ENCODE assay signal across 9 mouse cellular contexts in genomic region chr19:40437651-40438068, GRCm38 (mm10).
DNase-seq lines count a peak whose midpoint lies in the region; ATAC-seq lines count a peak whose summit lies in the region.
"Had no signal": no experiment of that assay in that cellular context is flagged by ENCODE, and none has a peak within 500 bp of the region (broad histone marks: within the 10 kb centered on the region; RNA-seq: fewer than 3 reads in every experiment).

No protein-coding gene starts in this region.

- ATAC-seq in neural tube, embryonic 13.5 days (ENCODE audit: low read depth), result no peak
- 0 out of 2 replicates have a peak, but pooled peaks have one; percentile 6 for ATAC-seq in midbrain, embryonic 16.5 days

- H3K9ac ChIP-seq in neural tube, embryonic 13.5 days, result no peak overlapping the region
- H3K9ac ChIP-seq in midbrain, embryonic 16.5 days (ENCODE audit: low read depth, low read length), result no peak overlapping the region; the same call in 1 of the 2 replicates

- peaks cover 44% of the 10 kb centered on the region for H3K4me1 ChIP-seq in neural tube, embryonic 13.5 days (replicated peaks)
- peaks cover 22% of the 10 kb centered on the region for H3K4me1 ChIP-seq in midbrain, embryonic 16.5 days (ENCODE audit: control insufficient read depth, insufficient read depth, low read length)

- H3K27ac ChIP-seq in neural tube, embryonic 13.5 days (replicated peaks), result peak overlapping the region; percentile 46; the same call in 1 of the 2 replicates
- peak overlapping the region; percentile 8 for H3K27ac ChIP-seq in midbrain, embryonic 16.5 days (ENCODE audit: low read length)

- 0 out of 2 replicates have a peak, but pooled peaks cover 2% of the 10 kb centered on the region for H3K36me3 ChIP-seq in neural tube, embryonic 13.5 days
- H3K36me3 ChIP-seq in midbrain, embryonic 16.5 days (ENCODE audit: control insufficient read depth, insufficient read depth, low read length), result no peaks in the 10 kb centered on the region

- WGBS in neural tube, embryonic 13.5 days, result 68% methylated on average over 9 of the region's 9 CpGs
- 61% methylated on average over 9 of the region's 9 CpGs for WGBS in midbrain, embryonic 16.5 days

- H3K4me3 ChIP-seq in neural tube, embryonic 13.5 days, result no peak overlapping the region
- no peak overlapping the region for H3K4me3 ChIP-seq in midbrain, embryonic 16.5 days (ENCODE audit: low read depth, low read length)

- H3K9me3 ChIP-seq in neural tube, embryonic 13.5 days, result no peaks in the 10 kb centered on the region
- no peaks in the 10 kb centered on the region; the same call in 1 of the 2 replicates for H3K9me3 ChIP-seq in midbrain, embryonic 16.5 days (replicated peaks; ENCODE audit: control insufficient read depth, low read length, poor library complexity, severe bottlenecking)

- no peak overlapping the region for H3K4me2 ChIP-seq in neural tube, embryonic 13.5 days
- peak overlapping the region; percentile 18; the same call in 1 of the 2 replicates for H3K4me2 ChIP-seq in midbrain, embryonic 16.5 days (ENCODE audit: low read length)

- no peaks in the 10 kb centered on the region for H3K27me3 ChIP-seq in neural tube, embryonic 13.5 days
- H3K27me3 ChIP-seq in midbrain, embryonic 16.5 days (ENCODE audit: control insufficient read depth, insufficient read depth, low read depth, low read length), result no peaks in the 10 kb centered on the region
- H3K27me3 ChIP-seq: Patski had no signal

- no peak for DNase-seq in neural tube, embryonic 10.5 days (ENCODE audit: extremely low spot score, low spot score)
- DNase-seq in heart, adult 9 months (ENCODE audit: low spot score in 2 of 2), result peak; percentile 79 to 82
- peak; percentile 52 for DNase-seq in kidney, postnatal 10 days
- DNase-seq in c-Kit-positive CD71-positive TER-119-positive erythroid progenitor cells, embryonic 14.5 days (ENCODE audit: low spot score), result no peak
- no peak for DNase-seq in cerebellum, postnatal 36 days
- DNase-seq in spleen, adult 12 weeks (ENCODE audit: low spot score), result no peak

Comparison
In these comparisons a context has a peak if more than half of its experiments do, and no peak if none do; other contexts are left out.
1. DNase-seq: peak in heart, adult 9 months (2 of 2) and kidney, postnatal 10 days (single experiment); none in neural tube, embryonic 10.5 days (single experiment), c-Kit-positive CD71-positive TER-119-positive erythroid progenitor cells, embryonic 14.5 days (single experiment), cerebellum, postnatal 36 days (0 of 2) and spleen, adult 12 weeks (single experiment).